Mouse (Mus musculus) thymus, postnatal 25 days (tissue): ENCODE data around the gene Krtap31-2.

Source experiments
- DNase-seq: peaks from one replicate; pipeline ENCODE4 v3.0.0; 2022

Krtap31-2 gene

DNA sequence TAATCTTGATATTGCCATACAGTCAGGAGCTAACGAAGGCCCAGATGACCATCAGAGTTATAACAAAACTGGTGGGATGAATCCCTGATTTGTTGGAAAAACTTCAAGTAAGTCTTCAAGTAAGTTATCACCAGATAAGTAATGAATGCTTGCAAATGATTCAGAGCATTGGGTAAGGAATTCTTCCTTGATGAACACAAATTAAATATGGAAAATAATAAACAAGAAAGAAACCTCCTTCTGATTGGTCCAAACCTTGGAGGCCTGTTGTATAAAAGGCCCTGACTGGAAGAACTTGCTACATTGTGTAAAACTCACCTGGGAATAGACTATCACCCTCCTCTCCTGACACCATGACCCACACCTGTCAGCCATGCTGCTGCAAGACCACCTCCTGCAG, at the start of gene Krtap31-2:
TSS of gene Krtap31-2 (plus strand) at position 301 of the 400 bp plus-strand sequence.
- no peak for DNase-seq

DNA sequence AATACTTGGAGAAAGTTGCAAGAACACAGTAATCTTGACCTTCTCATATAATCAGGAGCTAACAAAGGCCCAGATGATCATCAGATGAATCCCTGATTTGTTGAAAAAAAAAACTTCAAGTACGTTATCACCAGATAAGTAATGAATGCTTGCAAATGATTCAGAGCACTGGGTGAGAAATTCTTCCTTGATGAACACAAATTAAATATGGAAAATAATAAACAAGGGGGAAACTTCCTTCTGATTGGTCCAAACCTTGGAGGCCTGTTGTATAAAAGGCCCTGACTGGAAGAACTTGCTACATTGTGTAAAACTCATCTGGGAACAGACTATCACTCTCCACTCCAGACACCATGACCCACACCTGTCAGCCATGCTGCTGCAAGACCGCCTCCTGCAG, 28.5 kb upstream of the Krtap31-2 start, which contains the start of gene Krtap31-1:
TSS of gene Krtap31-1 (plus strand) at position 301 of the 400 bp plus-strand sequence.
- no peak for DNase-seq

GRCm38 (mm10) chr11:99914451-99914850, 21.6 kb upstream of the Krtap31-2 start, which contains the start of gene Gm11565:
Gene Gm11565 (plus strand): TSS chr11:99914751.
- DNase-seq, result no peak

DNA sequence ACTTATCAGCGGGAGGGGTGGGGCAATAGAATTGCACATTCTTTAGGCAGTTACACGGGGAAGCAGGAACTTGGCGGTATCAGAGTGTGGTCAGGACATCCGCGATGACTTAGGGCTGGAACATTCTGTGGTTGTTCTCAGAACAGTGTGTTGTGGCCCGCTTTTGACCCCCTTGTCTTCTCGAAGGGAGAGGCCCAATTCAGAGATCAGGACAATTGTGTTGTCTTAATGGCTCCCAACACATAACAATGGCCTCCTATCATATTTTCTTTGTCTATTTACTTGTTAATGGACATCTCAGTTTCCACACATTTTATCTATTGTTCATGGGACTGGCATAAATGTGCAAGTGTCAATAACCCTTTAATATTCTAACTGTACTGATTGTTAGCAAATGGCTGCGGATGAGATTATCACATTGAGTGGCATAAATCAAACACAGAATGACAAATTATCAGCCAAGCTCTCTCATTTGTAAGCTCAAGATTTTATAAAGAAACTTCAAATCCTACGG, 1.7 kb downstream of the Krtap31-2 start:
- DNase-seq, result no peak

DNA sequence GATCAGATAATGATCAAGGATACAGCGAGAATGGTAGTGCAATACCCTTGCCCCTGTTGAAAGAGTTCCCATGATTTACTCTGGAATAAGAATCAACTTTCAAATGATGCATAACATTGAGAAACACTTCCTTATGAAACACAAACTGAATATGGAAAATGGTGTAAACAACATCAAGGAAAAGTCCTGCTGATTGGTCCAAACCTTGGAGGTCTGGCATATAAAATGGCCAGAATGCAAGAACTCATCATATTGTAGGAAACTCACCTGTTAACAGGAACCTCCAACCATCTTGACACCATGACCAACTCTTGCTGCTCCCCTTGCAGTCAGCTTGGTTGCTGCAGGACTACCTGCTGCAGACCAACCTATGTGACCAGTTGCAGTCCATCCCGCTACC, 12.1 kb downstream of the Krtap31-2 start, which contains the start of gene Krtap9-5:
TSS of gene Krtap9-5 (plus strand) at position 301 of the 400 bp plus-strand sequence.
- no peak for DNase-seq

DNA sequence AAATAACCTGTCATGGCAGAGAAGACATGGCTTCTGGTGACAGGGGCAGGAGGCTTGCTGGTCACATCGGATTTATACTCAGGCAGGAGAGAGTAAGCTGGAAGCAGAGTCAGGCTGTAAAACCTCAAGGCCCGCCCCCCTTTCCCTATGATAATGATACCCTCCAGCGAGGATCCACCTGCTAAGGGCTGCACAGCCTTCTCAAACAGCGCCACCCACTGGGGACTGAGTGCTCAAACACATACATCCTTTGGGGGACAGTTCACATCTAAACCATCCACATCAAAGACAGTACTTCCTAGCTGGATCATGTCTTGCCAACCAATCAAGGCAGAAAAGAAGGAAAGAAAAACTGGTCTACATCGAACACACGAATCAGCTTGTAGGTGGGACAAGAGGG, 28.1 kb downstream of the Krtap31-2 start:
- DNase-seq, result no peak

DNA sequence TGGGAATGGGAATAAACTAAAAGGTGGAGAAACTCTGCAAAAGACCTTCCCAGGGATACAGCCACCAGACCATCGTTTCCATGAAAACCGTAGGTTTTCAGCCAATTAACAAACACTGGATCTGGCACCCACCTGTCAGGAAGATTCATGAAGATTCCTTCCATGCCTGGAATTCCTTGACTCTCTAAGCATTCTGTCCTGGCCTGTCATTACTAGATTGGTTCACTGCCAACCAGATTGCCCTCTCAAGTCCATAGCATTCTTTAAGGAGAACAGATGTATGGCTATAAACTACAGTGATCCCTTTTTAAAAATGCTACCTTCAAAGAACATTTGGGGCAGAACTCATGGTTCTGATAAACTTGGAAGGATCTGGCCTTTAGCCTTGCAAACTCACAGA, 29.9 kb downstream of the Krtap31-2 start:
- no peak for DNase-seq

DNA sequence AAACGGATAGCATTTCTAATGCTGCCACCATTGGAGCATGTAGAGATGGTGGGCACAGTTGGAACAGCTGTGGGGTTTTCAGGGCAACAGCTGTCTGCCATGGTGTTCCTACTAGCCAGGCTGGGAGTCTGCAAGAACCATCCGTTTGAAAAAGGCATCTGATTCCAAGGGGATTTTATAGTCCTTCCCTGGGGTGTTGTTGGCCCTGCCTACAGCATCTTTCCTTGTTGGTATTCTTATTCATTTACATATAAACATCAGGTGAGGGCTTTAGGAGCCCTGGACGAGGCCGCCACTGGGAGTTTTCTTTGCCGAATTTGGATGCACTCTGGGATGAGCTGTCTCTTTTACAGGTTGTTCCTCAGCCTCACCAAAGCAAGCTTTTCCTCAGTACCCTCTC, 42.9 kb downstream of the Krtap31-2 start, which contains the start of gene Krtap29-1:
TSS of gene Krtap29-1 (minus strand) at position 101 of the 400 bp plus-strand sequence.
- DNase-seq, result no peak

GRCm38 (mm10) chr11:99982731-99983130, 46.6 kb downstream of the Krtap31-2 start:
- DNase-seq, result no peak

DNA sequence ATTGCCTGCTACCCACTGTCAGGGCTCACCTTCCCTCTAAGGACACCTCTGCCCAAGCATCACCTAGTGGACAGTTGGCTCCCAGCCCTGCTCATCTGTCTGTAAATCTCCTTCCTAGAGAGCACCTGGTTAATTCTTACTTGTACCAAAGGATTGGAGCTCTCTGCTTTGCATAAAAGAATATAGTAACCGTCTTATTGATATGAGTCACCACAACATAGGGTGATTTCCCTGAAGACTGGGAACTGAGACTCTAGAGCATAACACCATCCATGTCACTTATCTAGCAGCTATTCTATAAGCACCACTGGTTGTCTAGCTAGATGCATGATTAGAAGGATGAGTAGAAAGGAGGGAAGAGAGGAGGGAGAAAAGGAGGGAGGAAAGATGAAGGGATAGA, 47.4 kb downstream of the Krtap31-2 start:
- no peak for DNase-seq

- DNase-seq, result no peak
Observed at GRCm38 (mm10) chr11:99985291-99986092, 49.4 kb downstream of the Krtap31-2 start.

DNA sequence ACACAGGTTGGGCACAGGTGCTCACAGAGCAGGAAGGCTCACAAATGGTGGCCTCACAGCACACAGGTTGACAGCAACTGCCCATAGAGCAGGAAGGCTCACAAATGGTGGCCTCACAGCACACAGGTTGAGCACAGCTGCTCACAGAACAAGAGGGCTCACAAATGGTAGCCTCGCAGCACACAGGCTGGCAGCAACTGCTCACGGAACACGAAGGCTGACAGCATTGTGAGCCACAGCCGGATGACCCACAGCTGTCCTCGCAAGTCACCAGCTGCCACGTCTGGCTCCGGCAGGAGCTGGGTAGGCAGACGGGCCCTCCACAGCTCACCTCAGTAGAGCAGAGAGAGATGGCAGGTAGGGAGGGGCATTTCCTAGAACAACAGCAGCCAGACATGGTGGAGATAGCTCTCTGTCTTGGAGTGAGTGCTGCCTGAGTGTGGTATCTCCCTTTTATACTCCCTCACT, 50.1 kb downstream of the Krtap31-2 start, which contains the start of gene Krtap16-1:
TSS of gene Krtap16-1 (minus strand) at position 418 of the 468 bp plus-strand sequence.
- DNase-seq, result no peak
